Mouse (Mus musculus) G1E (cell line): ENCODE measurements at regions not wholly inside any gene's neighbourhood (a gene's known extent, or its start where the extent isn't known, plus 50 kb on each side); places are given as distances from the start of the nearest gene placed in this dataset.

ENCODE experiments used
- ATAC-seq: 2 replicates; pipeline ENCODE4 v1.8.0; 2016; ENCODE audit warnings: mild to moderate bottlenecking; ENCODE audit not compliant: insufficient number of reproducible peaks, poor library complexity, low FRiP score, severe bottlenecking; ENCODE audit errors: extremely low read depth
- DNase-seq: peaks from one replicate; pipeline ENCODE4 v3.0.0; 2012; ENCODE audit warnings: low spot score
- H3K27me3 ChIP-seq: 2 replicates; pipeline ENCODE4 v1.6.1; 2012; ENCODE audit warnings: mild to moderate bottlenecking, low read length, inconsistent platforms; ENCODE audit not compliant: insufficient read depth
- H3K36me3 ChIP-seq: replicated peaks from 2 replicates; pipeline ENCODE3; 2012; ENCODE audit warnings: mild to moderate bottlenecking, inconsistent platforms
- H3K4me1 ChIP-seq: 2 replicates; pipeline ENCODE4 v1.6.1; 2012; ENCODE audit warnings: low read depth, low read length, inconsistent platforms, mixed read lengths; ENCODE audit not compliant: insufficient read depth
- H3K4me3 ChIP-seq: 2 replicates; pipeline ENCODE4 v1.5.1; 2012; ENCODE audit warnings: low read depth, mild to moderate bottlenecking, inconsistent platforms, low read length, moderate library complexity, mixed read lengths
- H3K9me3 ChIP-seq: replicated peaks from 2 replicates; pipeline ENCODE4 v1.6.1; 2012; ENCODE audit warnings: inconsistent platforms
- CTCF ChIP-seq: IDR thresholded peaks from 2 replicates; pipeline ENCODE4 v1.5.1; 2012; ENCODE audit warnings: low read depth, low read length, inconsistent platforms, mixed read lengths
- GATA1 ChIP-seq: IDR thresholded peaks from 2 replicates; pipeline ENCODE4 v1.6.1; 2012; ENCODE audit warnings: borderline replicate concordance, low read length, inconsistent platforms, mixed read lengths
- GATA2 ChIP-seq: IDR thresholded peaks from 2 replicates; pipeline ENCODE4 v1.6.1; 2012; ENCODE audit warnings: low read depth, low read length, inconsistent platforms, borderline replicate concordance
- POLR2AphosphoS5 ChIP-seq: IDR thresholded peaks from 2 replicates; pipeline ENCODE4 v1.6.1; 2012; ENCODE audit warnings: low read depth, low read length, inconsistent platforms; ENCODE audit not compliant: insufficient replicate concordance
- TAL1 ChIP-seq: conservative IDR thresholded peaks from 2 replicates; pipeline ENCODE4 v1.6.1; 2012; ENCODE audit warnings: low read depth, low read length, inconsistent platforms, mixed read lengths

- ATAC-seq (no peak), DNase-seq (no peak)
- TF ChIP-seq TAL1: no peak
- TF ChIP-seq GATA2: no peak
- no peak for TF ChIP-seq CTCF
- TF ChIP-seq POLR2AphosphoS5: no peak
- no peak for TF ChIP-seq GATA1
- no peaks in the 10 kb centered on the region for H3K27me3 ChIP-seq
- H3K36me3 ChIP-seq: no peaks in the 10 kb centered on the region
- H3K4me1 ChIP-seq: no peaks in the 10 kb centered on the region
- H3K9me3 ChIP-seq: no peaks in the 10 kb centered on the region; the same call in none of the 2 replicates
- H3K4me3 ChIP-seq: no peak overlapping the region
Measured at GRCm38 (mm10) chr14:97356915-97357314, 812.6 kb downstream of the Dach1 start.

- H3K4me1 ChIP-seq: no peaks in the 10 kb centered on the region
- no peak for TF ChIP-seq CTCF
- no peak for TF ChIP-seq GATA2
- no peak for TF ChIP-seq POLR2AphosphoS5
- no peak for TF ChIP-seq TAL1
- TF ChIP-seq GATA1: no peak
- no peaks in the 10 kb centered on the region for H3K27me3 ChIP-seq
- no peak for ATAC-seq
- DNase-seq: no peak
- H3K36me3 ChIP-seq: no peaks in the 10 kb centered on the region
- peaks cover 9% of the 10 kb centered on the region for H3K9me3 ChIP-seq
- H3K4me3 ChIP-seq: no peak overlapping the region
Measured at GRCm38 (mm10) chr14:97347970-97348369, 821.6 kb downstream of the Dach1 start.

GRCm38 (mm10) chr14:97331388-97331787, 812.5 kb upstream of the Klhl1 start:
- H3K36me3 ChIP-seq: no peaks in the 10 kb centered on the region
- H3K9me3 ChIP-seq: peaks cover 14% of the 10 kb centered on the region
- no peak for ATAC-seq
- no peaks in the 10 kb centered on the region for H3K4me1 ChIP-seq
- H3K4me3 ChIP-seq: no peak overlapping the region
- TF ChIP-seq TAL1: no peak
- TF ChIP-seq CTCF: no peak
- TF ChIP-seq GATA1: no peak
- no peak for TF ChIP-seq GATA2
- no peak for TF ChIP-seq POLR2AphosphoS5
- DNase-seq: no peak
- H3K27me3 ChIP-seq: no peaks in the 10 kb centered on the region

GRCm38 (mm10) chr14:97329979-97330378, 811.1 kb upstream of the Klhl1 start:
- no peaks in the 10 kb centered on the region for H3K4me1 ChIP-seq
- no peak for ATAC-seq
- no peak for TF ChIP-seq GATA1
- TF ChIP-seq GATA2: no peak
- no peak for TF ChIP-seq POLR2AphosphoS5
- TF ChIP-seq TAL1: no peak
- no peak for TF ChIP-seq CTCF
- DNase-seq: no peak
- peaks cover 2% of the 10 kb centered on the region; the same call in 1 of the 2 replicates for H3K9me3 ChIP-seq
- no peaks in the 10 kb centered on the region for H3K36me3 ChIP-seq
- H3K27me3 ChIP-seq: no peaks in the 10 kb centered on the region
- no peak overlapping the region for H3K4me3 ChIP-seq

GRCm38 (mm10) chr14:97293109-97293508, 774.2 kb upstream of the Klhl1 start:
- Histone ChIP-seq H3K4me1 (no peaks in the 10 kb centered on the region), H3K36me3 (no peaks in the 10 kb centered on the region), H3K27me3 (no peaks in the 10 kb centered on the region), H3K4me3 (no peak overlapping the region), H3K9me3 (peaks cover 5% of the 10 kb centered on the region)
- TF ChIP-seq GATA2 (no peak), GATA1 (no peak), TAL1 (no peak), POLR2AphosphoS5 (no peak), CTCF (no peak)
- no peak for DNase-seq
- ATAC-seq: no peak

GRCm38 (mm10) chr14:97287447-97287846, 768.5 kb upstream of the Klhl1 start:
- H3K9me3 ChIP-seq: peaks cover 9% of the 10 kb centered on the region
- H3K27me3 ChIP-seq: no peaks in the 10 kb centered on the region
- no peaks in the 10 kb centered on the region for H3K36me3 ChIP-seq
- no peak for TF ChIP-seq TAL1
- TF ChIP-seq CTCF: no peak
- TF ChIP-seq POLR2AphosphoS5: no peak
- TF ChIP-seq GATA1: no peak
- no peak for TF ChIP-seq GATA2
- H3K4me3 ChIP-seq: no peak overlapping the region
- no peak for ATAC-seq
- no peak for DNase-seq
- H3K4me1 ChIP-seq: no peaks in the 10 kb centered on the region

- DNase-seq: no peak
- no peak for TF ChIP-seq POLR2AphosphoS5
- H3K4me1 ChIP-seq: no peaks in the 10 kb centered on the region
- no peak overlapping the region for H3K4me3 ChIP-seq
- H3K36me3 ChIP-seq: no peaks in the 10 kb centered on the region
- no peaks in the 10 kb centered on the region for H3K27me3 ChIP-seq
- no peak for ATAC-seq
- H3K9me3 ChIP-seq: peaks cover 2% of the 10 kb centered on the region; the same call in 1 of the 2 replicates
Measured at GRCm38 (mm10) chr14:97258461-97258860, 739.6 kb upstream of the Klhl1 start.
